Mouse (Mus musculus) kidney, adult 2 months (tissue): ENCODE data around the gene Fam204a. TPM values are rescaled to one million over a fixed set of nuclear protein-coding genes. Genes with fewer than 3 reads are reported as not detected.

ENCODE experiments used
- DNase-seq: peaks from one replicate; pipeline ENCODE4 v3.0.0; 2021
- H3K27ac ChIP-seq: fragments of 200-500 bp; 2 replicates; pipeline ENCODE4 v1.5.1; 2012; ENCODE audit warnings: low read depth, low read length, control low read depth, inconsistent platforms; ENCODE audit not compliant: insufficient read depth
- H3K27me3 ChIP-seq: fragments of 200-500 bp; replicated peaks from 2 replicates; pipeline ENCODE4 v1.6.1; 2012; ENCODE audit warnings: mild to moderate bottlenecking, moderate library complexity, low read length, inconsistent platforms; ENCODE audit not compliant: control insufficient read depth, insufficient read depth
- H3K36me3 ChIP-seq: fragments of 200-500 bp; 2 replicates; pipeline ENCODE4 v1.6.1; 2012; ENCODE audit warnings: mild to moderate bottlenecking, moderate library complexity, low read length, inconsistent platforms; ENCODE audit not compliant: control insufficient read depth, insufficient read depth
- H3K4me1 ChIP-seq: fragments of 200-500 bp; 2 replicates; pipeline ENCODE4 v1.6.1; 2011; ENCODE audit warnings: low read length; ENCODE audit not compliant: control insufficient read depth, insufficient read depth
- H3K4me3 ChIP-seq: fragments of 200-500 bp; 2 replicates; pipeline ENCODE4 v1.5.1; 2011; ENCODE audit warnings: mild to moderate bottlenecking, low read depth, low read length, control low read depth; ENCODE audit not compliant: insufficient read depth
- CTCF ChIP-seq: fragments of 200-500 bp; conservative IDR thresholded peaks from 2 replicates; pipeline ENCODE4 v1.5.1; 2011; ENCODE audit warnings: low read depth, mild to moderate bottlenecking, control low read depth, low read length, moderate library complexity, mixed read lengths; ENCODE audit not compliant: insufficient read depth, insufficient read length
- POLR2A ChIP-seq: fragments of 200-500 bp; IDR thresholded peaks from one replicate; pipeline ENCODE4 v1.6.1; 2011; ENCODE audit warnings: low read depth, low read length, control low read depth
- WGBS: fragments of 180-500 bp; shearing (Covaris S2); methylation state at CpG from one replicate; pipeline ENCODE4 v1.1.7; 2018; 5-methylcytosine and 5-hydroxymethylcytosine counted together
- polyA plus RNA-seq: library from polyadenylated mRNA; depleted of rRNA; stranded (reverse); fragments of >200 nt; gene quantifications from 2 replicates; pipeline ENCODE4 v1.2.3, GENCODE M21; 2012

Gene Fam204a
- polyA plus RNA-seq, 1 experiment = 4.7 TPM

DNA sequence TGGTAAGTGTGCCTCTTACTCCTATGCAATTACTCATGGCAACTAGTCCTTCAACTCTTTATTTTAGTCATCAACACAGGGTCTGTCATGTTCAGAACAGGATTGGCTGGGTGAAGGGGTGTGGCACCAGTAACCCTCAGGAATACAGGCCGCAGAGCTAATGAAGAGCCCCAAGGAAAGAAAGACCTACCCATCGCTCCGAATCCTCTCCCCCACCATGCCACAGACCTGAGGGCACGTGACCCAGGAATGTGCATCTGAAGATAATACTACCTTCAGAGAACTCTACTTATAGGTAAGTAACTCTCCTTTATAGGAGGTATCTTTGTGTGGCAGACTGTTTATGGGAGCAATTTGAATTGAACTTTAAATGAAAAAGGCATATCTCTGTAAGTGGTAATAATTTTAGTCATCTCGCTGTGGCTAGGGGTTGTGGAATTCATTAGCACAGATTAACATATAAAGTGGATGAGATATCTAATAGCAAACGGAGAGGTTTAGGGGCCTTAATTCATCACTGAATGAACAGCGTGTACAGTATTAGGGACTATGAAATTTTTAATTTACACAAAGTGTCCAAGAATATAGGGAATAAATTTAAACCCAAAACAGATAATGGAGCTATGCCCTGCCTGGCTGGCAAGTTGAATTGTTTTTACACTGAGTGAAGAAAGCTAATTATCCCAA is 15.6 kb upstream of the Fam204a start:
- no peaks in the 10 kb centered on the region for H3K27me3 ChIP-seq
- WGBS = 83% methylated on average over 7 of the region's 7 CpGs
- no peaks in the 10 kb centered on the region for H3K4me1 ChIP-seq
- TF ChIP-seq CTCF = no peak
- no peak for TF ChIP-seq POLR2A
- H3K36me3 ChIP-seq = no peaks in the 10 kb centered on the region
- no peak overlapping the region for H3K4me3 ChIP-seq
- H3K27ac ChIP-seq = no peak overlapping the region
- DNase-seq = no peak

DNA sequence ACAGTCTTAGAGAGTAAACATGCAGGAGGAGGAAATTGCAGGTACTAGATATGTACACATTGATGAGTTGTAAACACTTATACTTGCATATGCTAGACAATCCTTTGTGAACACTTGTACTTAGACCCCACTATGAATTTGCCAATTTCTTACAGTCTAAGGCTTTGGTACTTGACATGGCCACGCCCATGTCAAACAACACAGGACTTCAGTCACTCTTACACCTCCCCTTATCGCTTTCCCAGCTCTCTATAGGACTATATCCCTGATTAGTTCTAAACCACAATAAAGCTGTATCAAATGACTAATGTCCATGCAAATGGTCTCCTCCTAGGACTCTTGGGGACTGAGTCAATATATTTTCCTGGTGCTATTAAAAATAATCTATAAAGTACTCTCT is 5.0 kb upstream of the Fam204a start:
- H3K27ac ChIP-seq = no peak overlapping the region
- H3K27me3 ChIP-seq = no peaks in the 10 kb centered on the region
- H3K36me3 ChIP-seq = no peaks in the 10 kb centered on the region
- WGBS = 82% methylated on average over 2 of the region's 2 CpGs
- H3K4me3 ChIP-seq = no peak overlapping the region
- H3K4me1 ChIP-seq = peaks cover 3% of the 10 kb centered on the region; the same call in 1 of the 2 replicates
- DNase-seq = no peak
- no peak for TF ChIP-seq CTCF
- no peak for TF ChIP-seq POLR2A

DNA sequence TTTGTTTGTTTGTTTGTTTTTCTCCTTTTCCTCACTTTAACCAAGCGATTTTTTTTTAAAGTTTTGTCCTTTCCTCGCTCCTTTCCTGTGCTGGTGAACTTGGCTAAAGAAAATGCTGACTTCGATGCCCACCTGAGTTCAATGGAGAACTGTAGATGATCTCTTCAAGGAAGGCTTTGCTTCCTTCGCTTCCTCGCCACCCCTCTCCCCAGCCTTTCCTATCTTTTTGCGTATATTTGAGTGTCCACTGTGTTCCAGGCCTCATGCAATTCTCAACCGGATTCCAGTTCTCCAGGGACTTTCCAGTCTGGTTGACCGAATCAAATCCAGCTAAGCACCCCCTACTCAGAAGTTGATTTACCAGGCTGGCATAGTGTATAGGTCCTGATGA is 339 bp upstream of the Fam204a start:
- no peaks in the 10 kb centered on the region for H3K36me3 ChIP-seq
- peak; percentile 3 for DNase-seq
- H3K4me3 ChIP-seq = 0 out of 2 replicates have a peak overlapping the region, but pooled peaks have one; percentile 11
- H3K27ac ChIP-seq = no peak overlapping the region
- H3K27me3 ChIP-seq = no peaks in the 10 kb centered on the region
- TF ChIP-seq CTCF (no peak), POLR2A (no peak)
- H3K4me1 ChIP-seq = peaks cover 5% of the 10 kb centered on the region; the same call in 1 of the 2 replicates
- 55% methylated on average over 8 of the region's 8 CpGs for WGBS

DNA sequence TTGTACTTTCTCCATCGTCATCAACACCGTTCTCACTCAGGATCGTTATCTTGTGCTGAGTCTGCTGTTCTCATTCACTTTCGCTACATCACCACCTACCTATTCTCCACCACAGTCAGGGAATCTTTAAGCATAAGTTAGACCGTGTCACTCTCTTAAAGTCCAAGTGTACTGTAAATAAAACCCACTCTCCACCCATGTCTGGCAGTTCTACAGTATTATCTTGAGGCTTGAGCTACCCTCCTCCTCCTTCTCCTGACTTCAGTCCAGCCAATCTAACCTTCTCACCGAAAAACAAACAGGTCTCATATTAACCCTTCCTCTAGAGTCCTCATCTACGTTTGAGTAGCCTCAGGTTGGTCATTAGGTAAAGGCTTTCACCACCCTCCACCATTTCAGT is 7.1 kb downstream of the Fam204a start:
- no peaks in the 10 kb centered on the region for H3K27me3 ChIP-seq
- 77% methylated on average over 7 of the region's 7 CpGs for WGBS
- H3K4me3 ChIP-seq = no peak overlapping the region
- TF ChIP-seq POLR2A (no peak), CTCF (no peak)
- DNase-seq = no peak
- no peaks in the 10 kb centered on the region for H3K4me1 ChIP-seq
- H3K36me3 ChIP-seq = no peaks in the 10 kb centered on the region; the same call in none of the 2 replicates
- H3K27ac ChIP-seq = no peak overlapping the region

DNA sequence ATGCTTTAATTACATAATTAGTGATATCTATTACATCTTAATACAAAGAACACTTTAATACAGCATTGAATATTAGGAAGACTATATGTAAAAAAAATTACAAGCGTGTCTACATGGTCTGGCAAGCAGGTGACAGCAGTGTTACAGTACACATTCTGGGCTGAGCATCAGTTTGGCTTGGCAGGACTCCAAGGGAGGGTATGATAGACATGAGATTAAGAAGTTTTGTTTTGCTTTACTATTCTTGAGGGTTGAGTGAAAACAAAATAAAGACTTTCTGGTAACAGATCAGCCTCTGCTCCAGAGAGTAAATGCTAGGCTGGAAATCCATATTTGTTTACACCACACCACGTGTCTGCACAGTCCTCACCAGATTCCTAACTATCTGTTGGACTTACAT is 8.5 kb downstream of the Fam204a start:
- Histone ChIP-seq H3K4me1 (no peaks in the 10 kb centered on the region), H3K36me3 (no peaks in the 10 kb centered on the region; the same call in none of the 2 replicates), H3K27me3 (no peaks in the 10 kb centered on the region), H3K4me3 (no peak overlapping the region), H3K27ac (no peak overlapping the region)
- 56% methylated on average over 2 of the region's 2 CpGs for WGBS
- TF ChIP-seq POLR2A (no peak), CTCF (no peak)
- no peak for DNase-seq

DNA sequence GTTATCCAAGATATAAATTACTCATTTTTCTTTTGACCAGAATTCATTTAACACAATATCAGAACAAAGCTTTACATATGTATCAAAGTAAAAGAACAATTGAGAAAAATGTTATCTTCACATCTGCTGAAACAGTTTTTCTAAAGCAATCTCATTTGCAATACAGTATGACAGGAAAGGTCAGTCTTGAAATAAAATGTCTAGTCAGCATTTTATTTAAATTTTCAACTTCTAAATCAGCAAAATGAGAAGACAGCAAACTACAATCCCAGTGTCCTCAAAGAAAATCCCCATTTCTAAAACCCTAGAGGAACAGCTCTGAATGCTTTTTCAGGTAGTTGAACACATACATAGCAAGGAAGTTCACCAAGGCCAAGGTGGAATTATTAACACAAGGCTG is 18.3 kb downstream of the Fam204a start:
- Histone ChIP-seq H3K36me3 (peaks cover 2% of the 10 kb centered on the region; the same call in 1 of the 2 replicates), H3K4me1 (no peaks in the 10 kb centered on the region; the same call in 1 of the 2 replicates), H3K27me3 (no peaks in the 10 kb centered on the region), H3K27ac (no peak overlapping the region), H3K4me3 (no peak overlapping the region)
- no peak for TF ChIP-seq CTCF
- TF ChIP-seq POLR2A = no peak
- no peak for DNase-seq

DNA sequence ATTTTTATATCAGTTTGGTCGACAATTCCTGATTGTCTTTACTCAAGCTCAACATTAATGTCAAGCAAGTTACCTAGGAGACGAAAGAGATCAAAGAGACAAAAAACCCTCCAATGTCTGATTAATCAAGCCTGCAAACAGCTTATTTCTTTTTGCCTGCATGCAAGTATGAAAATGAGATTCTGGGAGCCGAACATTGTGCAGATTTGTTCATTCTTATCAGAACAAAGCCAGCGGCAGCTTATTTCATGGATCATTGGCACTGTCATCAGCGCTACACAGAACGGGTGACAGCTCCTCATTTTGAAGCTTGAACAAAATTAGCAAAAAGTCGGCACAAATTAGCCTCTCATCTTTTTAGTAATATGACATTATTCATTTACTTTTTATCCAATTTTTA is 22.3 kb downstream of the Fam204a start:
- H3K27me3 ChIP-seq = no peaks in the 10 kb centered on the region
- 64% methylated on average over 7 of the region's 7 CpGs for WGBS
- TF ChIP-seq POLR2A (no peak), CTCF (no peak)

More for the DNA sequence above, 22.3 kb downstream of the Fam204a start:
- no peak overlapping the region for H3K27ac ChIP-seq
- DNase-seq = no peak
- H3K4me3 ChIP-seq = no peak overlapping the region
- peaks cover 2% of the 10 kb centered on the region; the same call in 1 of the 2 replicates for H3K36me3 ChIP-seq
- H3K4me1 ChIP-seq = no peaks in the 10 kb centered on the region; the same call in 1 of the 2 replicates
